Mouse (Mus musculus) left cerebral cortex, adult 18-20 months (tissue): ENCODE results near the gene Sh2b1. TPM values are rescaled to one million over a fixed set of nuclear protein-coding genes. Genes with fewer than 3 reads are reported as not detected.

Experiments
- DNase-seq, 2 experiments: peaks; one replicate each; pipeline ENCODE4 v3.0.0; 2021 to 2022; ENCODE audit warnings: low spot score in 2 of 2, mixed read lengths in 1 of 2
- total RNA-seq, 2 experiments: library from RNA; stranded (reverse); gene quantifications; 2 replicates each; pipeline ENCODE4 v1.2.3; 2021

Sh2b1 gene
- total RNA-seq, 2 experiments from 2014 or later = 73.1 to 76.3 TPM

- no peak for DNase-seq
These were observed 51.1 kb downstream of the Sh2b1 start for GRCm38 (mm10) chr7:126424161-126424560.

DNA sequence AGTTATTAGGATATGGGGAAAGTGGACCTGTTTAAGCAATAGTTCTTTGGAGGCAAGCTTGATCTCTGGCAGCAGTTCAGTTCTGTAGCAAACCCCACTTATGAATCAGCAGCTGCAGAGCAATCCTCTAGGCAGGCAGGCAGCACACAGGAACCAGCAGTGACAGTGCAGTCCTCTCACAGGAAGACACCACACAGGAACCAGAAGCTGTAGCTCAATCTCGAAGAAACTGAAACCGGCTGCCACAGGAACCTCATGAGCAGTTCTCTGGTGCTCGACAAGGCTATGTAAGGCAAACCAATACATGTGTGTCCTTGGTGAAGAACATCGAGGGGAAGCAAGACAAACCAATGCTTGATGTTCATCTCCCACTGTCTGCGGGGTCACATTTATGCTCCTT, 53.5 kb downstream of the Sh2b1 start:
- DNase-seq = no peak

- no peak for DNase-seq
These were observed 56.7 kb downstream of the Sh2b1 start for GRCm38 (mm10) chr7:126418496-126418895.

DNA sequence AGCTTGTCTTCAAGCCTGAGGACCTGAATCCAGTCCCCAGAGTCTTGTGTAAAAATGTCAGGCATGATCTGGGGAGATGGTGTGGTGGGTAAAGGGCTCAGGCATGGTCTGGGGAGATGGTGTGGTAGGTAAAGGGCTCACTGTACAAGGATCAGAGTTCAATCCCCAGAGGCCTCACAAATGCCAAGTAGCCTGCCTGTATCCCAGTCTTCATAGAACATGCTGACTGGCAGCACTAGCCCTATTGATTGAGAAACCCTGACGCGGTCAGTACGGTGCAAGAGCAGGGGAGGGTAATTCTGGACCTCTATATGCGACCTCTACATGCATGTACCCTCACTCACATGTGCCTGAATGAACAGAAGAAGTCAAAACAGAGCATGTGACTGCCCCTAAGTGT, 57.6 kb downstream of the Sh2b1 start:
- DNase-seq = no peak

DNA sequence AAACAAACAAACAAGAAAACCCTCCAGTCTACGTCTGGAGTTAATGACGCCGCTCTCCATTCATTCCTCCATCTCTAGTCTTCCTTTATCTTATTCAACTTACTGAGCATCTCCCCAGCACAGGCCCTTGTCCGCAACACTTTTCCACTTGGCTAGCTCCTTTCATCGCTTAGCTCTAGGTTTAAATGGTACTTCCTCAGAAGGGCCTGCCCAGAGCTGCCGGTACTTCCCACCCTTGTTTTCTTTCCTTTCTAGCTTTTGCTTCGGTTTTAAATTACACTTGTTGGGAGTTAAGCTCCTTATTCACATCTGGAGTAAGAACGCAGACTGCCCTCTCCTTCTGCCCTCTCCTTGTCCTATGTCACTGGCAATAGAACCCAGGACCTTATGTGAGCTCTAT, 58.2 kb downstream of the Sh2b1 start:
- no peak for DNase-seq

Other genes with a start within 250 kb of the Sh2b1 start
- gene Sbk1, start 202.8 kb downstream of the Sh2b1 start, total RNA-seq = 10 to 100 TPM; 77.0 to 77.5 TPM
- 1 to 10 TPM; 1.5 to 1.7 TPM for gene Lat, start 105.9 kb downstream of the Sh2b1 start, total RNA-seq
- 10 to 100 TPM; 84.7 to 85.3 TPM for gene Spns1, start 98.0 kb downstream of the Sh2b1 start, total RNA-seq
- gene Nfatc2ip, start 78.7 kb downstream of the Sh2b1 start, total RNA-seq = 1 to 10 TPM; 4.5 to 5.8 TPM
- gene Cd19, start 60.5 kb downstream of the Sh2b1 start, total RNA-seq = not detected
- gene Rabep2, start 46.7 kb downstream of the Sh2b1 start, total RNA-seq = 10 to 100 TPM; 14.0 to 14.6 TPM
- gene Atp2a1, start 12.3 kb downstream of the Sh2b1 start, total RNA-seq = under 1 TPM; 0.12 to 0.49 TPM
- 10 to 100 TPM; 90.5 to 94.1 TPM for gene Tufm, start 11.9 kb upstream of the Sh2b1 start, total RNA-seq
- gene Atxn2l, start 28.0 kb upstream of the Sh2b1 start, total RNA-seq = 100 to 1,000 TPM; 110 to 115 TPM
- gene Eif3c, start 91.0 kb upstream of the Sh2b1 start, total RNA-seq = 100 to 1,000 TPM; 182 to 184 TPM
- 1 to 10 TPM in 1 of 2 experiments, under 1 TPM in 1; 0.58 to 1.1 TPM for gene Apobr, start 109.5 kb upstream of the Sh2b1 start, total RNA-seq
- gene Cln3, start 110.4 kb upstream of the Sh2b1 start, total RNA-seq = 10 to 100 TPM; 26.2 to 26.7 TPM
- not detected for gene Il27, start 119.5 kb upstream of the Sh2b1 start, total RNA-seq
- gene Nupr1, start 155.4 kb upstream of the Sh2b1 start, total RNA-seq = 10 to 100 TPM; 20.3 to 22.6 TPM
- gene Sgf29, start 173.9 kb upstream of the Sh2b1 start, total RNA-seq = 10 to 100 TPM; 30.5 to 32.9 TPM
- gene Sult1a1, start 201.0 kb upstream of the Sh2b1 start, total RNA-seq = 10 to 100 TPM in 1 of 2 experiments, 1 to 10 TPM in 1; 8.1 to 12.9 TPM
- 10 to 100 TPM; 90.5 to 94.8 TPM for gene Bola2, start 220.0 kb upstream of the Sh2b1 start, total RNA-seq
- gene Slx1b, start 220.4 kb upstream of the Sh2b1 start, total RNA-seq = 10 to 100 TPM; 14.5 to 15.1 TPM
- 100 to 1,000 TPM; 161 to 166 TPM for gene Coro1a, start 232.4 kb upstream of the Sh2b1 start, total RNA-seq